Mouse (Mus musculus): Measurements from ENCODE around the gene Zfp870. TPM values are rescaled to one million over a fixed set of nuclear protein-coding genes. Genes with fewer than 3 reads are reported as not detected.

The Zfp870 gene
- polyA plus RNA-seq, 1 experiment from 2014 or later, result 1.6 TPM

GRCm38 (mm10) chr17:32901751-32902525, 10.5 kb upstream of the Zfp870 start:
- no peak overlapping the region for H3K27ac ChIP-seq (replicated peaks)
- no peak for ATAC-seq (ENCODE audit: insufficient read depth)
- H3K36me3 ChIP-seq (replicated peaks), result no peaks in the 10 kb centered on the region
- H3K9me3 ChIP-seq (replicated peaks), result no peaks in the 10 kb centered on the region
- peaks cover 11% of the 10 kb centered on the region; the same call in 1 of the 2 replicates for H3K27me3 ChIP-seq
- peaks cover 2% of the 10 kb centered on the region; the same call in 1 of the 2 replicates for H3K4me1 ChIP-seq (replicated peaks)
- H3K9ac ChIP-seq, result no peak overlapping the region
- WGBS (ENCODE audit: insufficient replicate concordance), result 37% methylated on average over 1 of the region's 1 CpGs
- no peak overlapping the region for H3K4me3 ChIP-seq (replicated peaks)
- H3K4me2 ChIP-seq, result no peak overlapping the region

GRCm38 (mm10) chr17:32895421-32895820, 4.0 kb upstream of the Zfp870 start:
- no peak overlapping the region for H3K4me2 ChIP-seq
- 83% methylated on average over 4 of the region's 4 CpGs for WGBS (ENCODE audit: insufficient replicate concordance)
- H3K4me1 ChIP-seq (replicated peaks), result peaks cover 7% of the 10 kb centered on the region
- no peaks in the 10 kb centered on the region for H3K27me3 ChIP-seq
- no peak overlapping the region for H3K27ac ChIP-seq (replicated peaks)
- no peaks in the 10 kb centered on the region for H3K36me3 ChIP-seq (replicated peaks)
- no peak for ATAC-seq (ENCODE audit: insufficient read depth)
- no peak overlapping the region for H3K9ac ChIP-seq
- H3K9me3 ChIP-seq (replicated peaks), result no peaks in the 10 kb centered on the region
- H3K4me3 ChIP-seq (replicated peaks), result no peak overlapping the region

- Histone ChIP-seq H3K4me3 (replicated peaks) (no peak overlapping the region), H3K4me2 (no peak overlapping the region), H3K9me3 (replicated peaks) (no peaks in the 10 kb centered on the region), H3K27ac (replicated peaks) (no peak overlapping the region), H3K9ac (no peak overlapping the region), H3K27me3 (no peaks in the 10 kb centered on the region), H3K4me1 (replicated peaks) (peaks cover 12% of the 10 kb centered on the region), H3K36me3 (replicated peaks) (no peaks in the 10 kb centered on the region)
- 62% methylated on average over 3 of the region's 3 CpGs for WGBS (ENCODE audit: insufficient replicate concordance)
- ATAC-seq (ENCODE audit: insufficient read depth), result no peak
These were observed 2.5 kb upstream of the Zfp870 start for GRCm38 (mm10) chr17:32893901-32894300.

GRCm38 (mm10) chr17:32890852-32891238, 597 bp downstream of the Zfp870 start:
- H3K27ac ChIP-seq (replicated peaks), result peak overlapping the region; percentile 14; the same call in 1 of the 2 replicates
- H3K4me3 ChIP-seq (replicated peaks), result peak overlapping the region; percentile 67
- no peaks in the 10 kb centered on the region for H3K27me3 ChIP-seq
- ATAC-seq (ENCODE audit: insufficient read depth), result peak; percentile 43
- H3K9ac ChIP-seq, result peak overlapping the region; percentile 66
- peaks cover 12% of the 10 kb centered on the region for H3K4me1 ChIP-seq (replicated peaks)
- H3K4me2 ChIP-seq, result peak overlapping the region; percentile 82
- H3K36me3 ChIP-seq (replicated peaks), result no peaks in the 10 kb centered on the region
- 1% methylated on average over 11 of the region's 11 CpGs for WGBS (ENCODE audit: insufficient replicate concordance)
- no peaks in the 10 kb centered on the region for H3K9me3 ChIP-seq (replicated peaks)

- Histone ChIP-seq H3K9me3 (replicated peaks) (no peaks in the 10 kb centered on the region), H3K4me1 (replicated peaks) (peaks cover 12% of the 10 kb centered on the region), H3K9ac (no peak overlapping the region), H3K27me3 (no peaks in the 10 kb centered on the region), H3K4me2 (no peak overlapping the region), H3K36me3 (replicated peaks) (no peaks in the 10 kb centered on the region; the same call in 1 of the 2 replicates), H3K27ac (replicated peaks) (no peak overlapping the region), H3K4me3 (replicated peaks) (no peak overlapping the region)
- 69% methylated on average over 6 of the region's 6 CpGs for WGBS (ENCODE audit: insufficient replicate concordance)
- no peak for ATAC-seq (ENCODE audit: insufficient read depth)
These were observed 1.8 kb downstream of the Zfp870 start for GRCm38 (mm10) chr17:32889611-32890010.

GRCm38 (mm10) chr17:32880320-32881218, 10.9 kb downstream of the Zfp870 start:
- ATAC-seq (ENCODE audit: insufficient read depth), result no peak
- H3K9me3 ChIP-seq (replicated peaks), result no peaks in the 10 kb centered on the region
- no peaks in the 10 kb centered on the region for H3K4me1 ChIP-seq (replicated peaks)
- no peak overlapping the region for H3K4me2 ChIP-seq
- WGBS (ENCODE audit: insufficient replicate concordance), result 69% methylated on average over 14 of the region's 14 CpGs
- H3K4me3 ChIP-seq (replicated peaks), result no peak overlapping the region
- peaks cover 22% of the 10 kb centered on the region for H3K27me3 ChIP-seq
- H3K9ac ChIP-seq, result no peak overlapping the region
- H3K27ac ChIP-seq (replicated peaks), result no peak overlapping the region
- H3K36me3 ChIP-seq (replicated peaks), result peaks cover 25% of the 10 kb centered on the region

- Histone ChIP-seq H3K4me1 (replicated peaks) (no peaks in the 10 kb centered on the region), H3K36me3 (replicated peaks) (peaks cover 17% of the 10 kb centered on the region), H3K4me3 (replicated peaks) (no peak overlapping the region), H3K4me2 (no peak overlapping the region), H3K27me3 (peaks cover 22% of the 10 kb centered on the region), H3K9me3 (replicated peaks) (no peaks in the 10 kb centered on the region), H3K9ac (no peak overlapping the region), H3K27ac (replicated peaks) (no peak overlapping the region)
- ATAC-seq (ENCODE audit: insufficient read depth), result no peak
- WGBS (ENCODE audit: insufficient replicate concordance), result 78% methylated on average over 11 of the region's 11 CpGs
These were observed 12.7 kb downstream of the Zfp870 start for GRCm38 (mm10) chr17:32878773-32879172.

- Histone ChIP-seq H3K27ac (replicated peaks) (no peak overlapping the region), H3K4me2 (peak overlapping the region; percentile 32), H3K4me3 (replicated peaks) (no peak overlapping the region), H3K4me1 (replicated peaks) (no peaks in the 10 kb centered on the region), H3K36me3 (replicated peaks) (peaks cover 6% of the 10 kb centered on the region; the same call in 1 of the 2 replicates), H3K9ac (no peak overlapping the region), H3K27me3 (peaks cover 22% of the 10 kb centered on the region), H3K9me3 (replicated peaks) (no peaks in the 10 kb centered on the region)
- WGBS (ENCODE audit: insufficient replicate concordance), result 9% methylated on average over 22 of the region's 22 CpGs
- ATAC-seq (ENCODE audit: insufficient read depth), result no peak
These were observed 13.8 kb downstream of the Zfp870 start for GRCm38 (mm10) chr17:32877471-32878171.

- no peaks in the 10 kb centered on the region for H3K4me1 ChIP-seq (replicated peaks)
- WGBS (ENCODE audit: insufficient replicate concordance), result 58% methylated on average over 5 of the region's 5 CpGs
- H3K9ac ChIP-seq, result no peak overlapping the region
- no peaks in the 10 kb centered on the region for H3K36me3 ChIP-seq (replicated peaks)
- no peak overlapping the region for H3K4me3 ChIP-seq (replicated peaks)
- no peak overlapping the region for H3K27ac ChIP-seq (replicated peaks)
- peaks cover 14% of the 10 kb centered on the region for H3K27me3 ChIP-seq
- no peak for ATAC-seq (ENCODE audit: insufficient read depth)
- no peak overlapping the region for H3K4me2 ChIP-seq
- no peaks in the 10 kb centered on the region for H3K9me3 ChIP-seq (replicated peaks)
These were observed 18.7 kb downstream of the Zfp870 start for GRCm38 (mm10) chr17:32872696-32873095.

- Histone ChIP-seq H3K27me3 (peaks cover 8% of the 10 kb centered on the region; the same call in 1 of the 2 replicates), H3K9me3 (replicated peaks) (no peaks in the 10 kb centered on the region), H3K9ac (no peak overlapping the region), H3K27ac (replicated peaks) (no peak overlapping the region), H3K4me1 (replicated peaks) (no peaks in the 10 kb centered on the region), H3K4me2 (no peak overlapping the region), H3K4me3 (replicated peaks) (no peak overlapping the region), H3K36me3 (replicated peaks) (no peaks in the 10 kb centered on the region)
- ATAC-seq (ENCODE audit: insufficient read depth), result no peak
- WGBS (ENCODE audit: insufficient replicate concordance), result 71% methylated on average over 4 of the region's 4 CpGs
These were observed 19.4 kb downstream of the Zfp870 start for GRCm38 (mm10) chr17:32872091-32872490.

GRCm38 (mm10) chr17:32871483-32871882, 20.0 kb downstream of the Zfp870 start:
- Histone ChIP-seq H3K4me2 (no peak overlapping the region), H3K4me3 (replicated peaks) (no peak overlapping the region), H3K27me3 (peaks cover 3% of the 10 kb centered on the region; the same call in 1 of the 2 replicates), H3K9ac (no peak overlapping the region), H3K9me3 (replicated peaks) (no peaks in the 10 kb centered on the region), H3K4me1 (replicated peaks) (no peaks in the 10 kb centered on the region), H3K27ac (replicated peaks) (no peak overlapping the region), H3K36me3 (replicated peaks) (no peaks in the 10 kb centered on the region)
- WGBS (ENCODE audit: insufficient replicate concordance), result 65% methylated on average over 1 of the region's 1 CpGs
- no peak for ATAC-seq (ENCODE audit: insufficient read depth)

Data from liver, embryonic 15.5 days (tissue).